Mouse (Mus musculus) kidney, postnatal 36 days (tissue): ENCODE results near the gene Sobp.

Experiments used
- DNase-seq, 2 experiments: peaks; one replicate each; pipeline ENCODE4 v3.0.0; 2021 to 2022; ENCODE audit warnings: mixed read lengths in 2 of 2

Gene Sobp

GRCm38 (mm10) chr10:43158917-43159316 is 15.4 kb downstream of the Sobp start:
- no peak for DNase-seq

- peak; percentile 54 to 58 for DNase-seq
These were observed 19.2 kb downstream of the Sobp start for GRCm38 (mm10) chr10:43155046-43155560.

- DNase-seq = no peak
These were observed 21.7 kb downstream of the Sobp start for GRCm38 (mm10) chr10:43152643-43153042.

- no peak for DNase-seq
These were observed 25.9 kb downstream of the Sobp start for GRCm38 (mm10) chr10:43148456-43148855.

- DNase-seq = no peak
These were observed 31.2 kb downstream of the Sobp start for GRCm38 (mm10) chr10:43143173-43143572.

GRCm38 (mm10) chr10:43134027-43134426 is 40.3 kb downstream of the Sobp start:
- no peak for DNase-seq

- no peak for DNase-seq
These were observed 45.6 kb downstream of the Sobp start for GRCm38 (mm10) chr10:43128750-43129149.

- no peak for DNase-seq
These were observed 49.8 kb downstream of the Sobp start for GRCm38 (mm10) chr10:43124561-43124960.

GRCm38 (mm10) chr10:43124156-43124555 is 50.2 kb downstream of the Sobp start:
- DNase-seq = no peak

- no peak for DNase-seq
These were observed 50.9 kb downstream of the Sobp start for GRCm38 (mm10) chr10:43123422-43123821.

GRCm38 (mm10) chr10:43120688-43121450 is 53.5 kb downstream of the Sobp start:
- DNase-seq = no peak

GRCm38 (mm10) chr10:43116083-43116927 is 58.0 kb downstream of the Sobp start:
- DNase-seq = no peak

- DNase-seq = no peak
These were observed 62.0 kb downstream of the Sobp start for GRCm38 (mm10) chr10:43112296-43112695.

GRCm38 (mm10) chr10:43106616-43107015 is 67.7 kb downstream of the Sobp start:
- no peak for DNase-seq

- DNase-seq = no peak
These were observed 68.1 kb downstream of the Sobp start for GRCm38 (mm10) chr10:43106196-43106595.

- DNase-seq = peak; percentile 4 to 9
These were observed 73.8 kb downstream of the Sobp start for GRCm38 (mm10) chr10:43100513-43100912.

GRCm38 (mm10) chr10:43099229-43099628 is 75.1 kb downstream of the Sobp start:
- peak; percentile 33 to 59 for DNase-seq

GRCm38 (mm10) chr10:43097755-43098154 is 76.6 kb downstream of the Sobp start:
- DNase-seq = no peak

- no peak for DNase-seq
These were observed 77.7 kb downstream of the Sobp start for GRCm38 (mm10) chr10:43096614-43097013.

- no peak for DNase-seq
These were observed 79.8 kb downstream of the Sobp start for GRCm38 (mm10) chr10:43094537-43094936.

GRCm38 (mm10) chr10:43093440-43093839 is 80.9 kb downstream of the Sobp start:
- DNase-seq = no peak

GRCm38 (mm10) chr10:43090040-43090439 is 84.3 kb downstream of the Sobp start:
- peak; percentile 1 to 10 for DNase-seq

- no peak for DNase-seq
These were observed 86.9 kb downstream of the Sobp start for GRCm38 (mm10) chr10:43087421-43087820.

- DNase-seq = no peak
These were observed 87.4 kb downstream of the Sobp start for GRCm38 (mm10) chr10:43086888-43087287.
